Mouse (Mus musculus) MEL (cell line): ENCODE measurements around the gene Palm. TPM values are rescaled to one million over a fixed set of nuclear protein-coding genes. Genes with fewer than 3 reads are reported as not detected.
A peak's percentile ranks its signal among the peaks of the same experiment; 100 is the strongest.

ENCODE experiments used
- DNase-seq: peaks from one replicate; pipeline ENCODE4 v3.0.0; 2011; ENCODE audit warnings: low read depth, low spot score
- H3K27ac ChIP-seq: 2 replicates; pipeline ENCODE4 v1.5.1; 2012; ENCODE audit warnings: low read depth, mild to moderate bottlenecking, control low read depth, low read length, moderate library complexity; ENCODE audit not compliant: control insufficient read depth
- H3K27me3 ChIP-seq, 2 experiments: fragments of 150-350 bp in 1 of 2; sonication (generic) in 1 of 2; 2 replicates each; pipeline ENCODE4 v1.6.1; 2012; ENCODE audit warnings: low read length in 2 of 2, mild to moderate bottlenecking in 2 of 2, improper control_type of control experiment in 1 of 2, moderate library complexity in 1 of 2; ENCODE audit not compliant: insufficient read depth in 2 of 2, control insufficient read depth in 1 of 2
- H3K36me3 ChIP-seq, 2 experiments: 2 replicates each; pipeline ENCODE4 v1.6.1; 2012 to 2014; ENCODE audit warnings: low read length in 2 of 2, improper control_type of control experiment in 1 of 2, inconsistent platforms in 1 of 2, mild to moderate bottlenecking in 1 of 2; ENCODE audit not compliant: insufficient read depth in 2 of 2, control insufficient read depth in 1 of 2
- H3K4me1 ChIP-seq, 2 experiments: fragments of 150-350 bp in 1 of 2; sonication (generic) in 1 of 2; 2 replicates each; pipeline ENCODE4 v1.6.1; 2012; ENCODE audit warnings: low read length in 2 of 2, improper control_type of control experiment in 1 of 2, mild to moderate bottlenecking in 1 of 2; ENCODE audit not compliant: insufficient read depth in 2 of 2, control insufficient read depth in 1 of 2
- H3K4me3 ChIP-seq, 2 experiments: fragments of 150-350 bp in 1 of 2; sonication (generic) in 1 of 2; 2 replicates each; pipeline ENCODE4 v1.5.1; 2012; ENCODE audit warnings: low read depth in 2 of 2, low read length in 2 of 2, mild to moderate bottlenecking in 2 of 2, moderate library complexity in 2 of 2, control low read depth in 1 of 2, improper control_type of control experiment in 1 of 2; ENCODE audit not compliant: control insufficient read depth in 1 of 2, insufficient read depth in 1 of 2
- H3K79me2 ChIP-seq: 2 replicates; pipeline ENCODE4 v1.6.1; 2012; ENCODE audit warnings: mild to moderate bottlenecking, low read length, moderate library complexity; ENCODE audit not compliant: control insufficient read depth, poor library complexity, insufficient read depth
- H3K9ac ChIP-seq: 2 replicates; pipeline ENCODE4 v1.6.1; 2012; ENCODE audit warnings: low read depth, mild to moderate bottlenecking, control low read depth, low read length, moderate library complexity; ENCODE audit not compliant: control insufficient read depth, poor library complexity, severe bottlenecking
- H3K9me3 ChIP-seq: fragments of 150-350 bp; sonication (generic); replicated peaks from 2 replicates; pipeline ENCODE4 v1.6.1; 2012; ENCODE audit warnings: mild to moderate bottlenecking, low read length, improper control_type of control experiment, moderate library complexity; ENCODE audit not compliant: insufficient read depth
- CHD1 ChIP-seq: IDR thresholded peaks from 2 replicates; pipeline ENCODE4 v1.6.1; 2012; ENCODE audit warnings: low read depth, mild to moderate bottlenecking, inconsistent platforms, low read length, improper control_type of control experiment
- CHD2 ChIP-seq: IDR thresholded peaks from 2 replicates; pipeline ENCODE4 v1.6.1; 2011; ENCODE audit warnings: low read length, improper control_type of control experiment
- CTCF ChIP-seq, 3 experiments: IDR thresholded peaks in 2 of 3; conservative IDR thresholded peaks in 1 of 3; 2 replicates each; pipeline ENCODE4 v1.5.1; 2011 to 2012; ENCODE audit warnings: low read length in 3 of 3, low read depth in 2 of 3, mild to moderate bottlenecking in 2 of 3, improper control_type of control experiment in 1 of 3, inconsistent platforms in 1 of 3, mixed read lengths in 1 of 3, moderate library complexity in 1 of 3; ENCODE audit not compliant: control insufficient read depth in 1 of 3, insufficient read depth in 1 of 3, poor library complexity in 1 of 3, severe bottlenecking in 1 of 3
- ELF1 ChIP-seq: IDR thresholded peaks from 2 replicates; pipeline ENCODE4 v1.6.1; 2014; ENCODE audit warnings: low read depth, mild to moderate bottlenecking, inconsistent platforms, low read length, improper control_type of control experiment, moderate library complexity
- ETS1 ChIP-seq: IDR thresholded peaks from 2 replicates; pipeline ENCODE4 v1.6.1; 2012; ENCODE audit warnings: low read depth, mild to moderate bottlenecking, inconsistent platforms, low read length, improper control_type of control experiment, moderate library complexity
- GABPA ChIP-seq: IDR thresholded peaks from 2 replicates; pipeline ENCODE4 v1.6.1; 2012; ENCODE audit warnings: low read depth, mild to moderate bottlenecking, inconsistent platforms, low read length, improper control_type of control experiment, moderate library complexity
- GATA1 ChIP-seq: IDR thresholded peaks from 2 replicates; pipeline ENCODE4 v1.6.1; 2011; ENCODE audit warnings: low read depth, low read length, improper control_type of control experiment
- HCFC1 ChIP-seq: IDR thresholded peaks from 2 replicates; pipeline ENCODE4 v1.6.1; 2012; ENCODE audit warnings: low read depth, mild to moderate bottlenecking, inconsistent platforms, low read length, improper control_type of control experiment, moderate library complexity
- JUND ChIP-seq: IDR thresholded peaks from 2 replicates; pipeline ENCODE4 v1.6.1; 2011; ENCODE audit warnings: low read depth, mild to moderate bottlenecking, improper control_type of control experiment, low read length
- MAFK ChIP-seq: IDR thresholded peaks from 2 replicates; pipeline ENCODE4 v1.6.1; 2011; ENCODE audit warnings: low read depth, mild to moderate bottlenecking, low read length, improper control_type of control experiment, borderline replicate concordance
- MAX ChIP-seq: IDR thresholded peaks from 2 replicates; pipeline ENCODE4 v1.6.1; 2011; ENCODE audit warnings: low read length, improper control_type of control experiment
- MEF2A ChIP-seq: IDR thresholded peaks from 2 replicates; pipeline ENCODE4 v1.6.1; 2014; ENCODE audit warnings: low read depth, mild to moderate bottlenecking, inconsistent platforms, low read length, improper control_type of control experiment; ENCODE audit not compliant: poor library complexity, insufficient replicate concordance, severe bottlenecking; ENCODE audit errors: extremely low read depth
- MYB ChIP-seq: IDR thresholded peaks from 2 replicates; pipeline ENCODE4 v1.6.1; 2011; ENCODE audit warnings: mild to moderate bottlenecking, low read depth, low read length, improper control_type of control experiment
- MYC ChIP-seq: IDR thresholded peaks from 2 replicates; pipeline ENCODE4 v1.6.1; 2011; ENCODE audit warnings: low read depth, mild to moderate bottlenecking, low read length, improper control_type of control experiment, moderate library complexity
- NELFE ChIP-seq: IDR thresholded peaks from 2 replicates; pipeline ENCODE4 v1.6.1; 2011; ENCODE audit warnings: low read depth, low read length, improper control_type of control experiment
- POLR2A ChIP-seq, 2 experiments: IDR thresholded peaks; 2 replicates each; pipeline ENCODE4 v1.6.1; 2011 to 2012; ENCODE audit warnings: low read length in 2 of 2, mild to moderate bottlenecking in 2 of 2, control low read depth in 1 of 2, improper control_type of control experiment in 1 of 2, low read depth in 1 of 2, moderate library complexity in 1 of 2; ENCODE audit not compliant: control insufficient read depth in 1 of 2, insufficient read depth in 1 of 2, poor library complexity in 1 of 2
- POLR2AphosphoS2 ChIP-seq: IDR thresholded peaks from 2 replicates; pipeline ENCODE4 v1.6.1; 2011; ENCODE audit warnings: low read length, improper control_type of control experiment
- POLR2AphosphoS5 ChIP-seq: IDR thresholded peaks from 2 replicates; pipeline ENCODE4 v1.6.1; 2012; ENCODE audit warnings: low read depth, borderline replicate concordance, mild to moderate bottlenecking, inconsistent platforms, low read length, moderate library complexity, mixed read lengths
- RAD21 ChIP-seq: IDR thresholded peaks from 2 replicates; pipeline ENCODE4 v1.6.1; 2011; ENCODE audit warnings: mild to moderate bottlenecking, low read depth, low read length, improper control_type of control experiment
- RCOR1 ChIP-seq: IDR thresholded peaks from 2 replicates; pipeline ENCODE4 v1.6.1; 2012; ENCODE audit warnings: low read depth, mild to moderate bottlenecking, inconsistent platforms, low read length, improper control_type of control experiment
- SIN3A ChIP-seq: IDR thresholded peaks from 2 replicates; pipeline ENCODE4 v1.6.1; 2012; ENCODE audit warnings: low read length, improper control_type of control experiment, inconsistent platforms
- TCF12 ChIP-seq: IDR thresholded peaks from 2 replicates; pipeline ENCODE4 v1.6.1; 2014; ENCODE audit warnings: low read depth, mild to moderate bottlenecking, inconsistent platforms, low read length, improper control_type of control experiment, moderate library complexity
- UBTF ChIP-seq: IDR thresholded peaks from 2 replicates; pipeline ENCODE4 v1.6.1; 2012; ENCODE audit warnings: low read depth, mild to moderate bottlenecking, inconsistent platforms, low read length, improper control_type of control experiment, moderate library complexity, borderline replicate concordance; ENCODE audit not compliant: insufficient read depth
- USF1 ChIP-seq: IDR thresholded peaks from 2 replicates; pipeline ENCODE4 v1.6.1; 2014; ENCODE audit warnings: low read depth, mild to moderate bottlenecking, inconsistent platforms, low read length, improper control_type of control experiment, moderate library complexity
- USF2 ChIP-seq, 2 experiments: IDR thresholded peaks; 2 replicates each; pipeline ENCODE4 v1.6.1; 2011 to 2012; ENCODE audit warnings: improper control_type of control experiment in 2 of 2, low read length in 2 of 2, borderline replicate concordance in 1 of 2, inconsistent platforms in 1 of 2, low read depth in 1 of 2, mild to moderate bottlenecking in 1 of 2; ENCODE audit not compliant: insufficient read depth in 1 of 2
- ZMIZ1 ChIP-seq: IDR thresholded peaks from 2 replicates; pipeline ENCODE4 v1.6.1; 2012; ENCODE audit warnings: low read depth, mild to moderate bottlenecking, inconsistent platforms, low read length, improper control_type of control experiment, moderate library complexity
- ZNF384 ChIP-seq: IDR thresholded peaks from 2 replicates; pipeline ENCODE4 v1.6.1; 2012; ENCODE audit warnings: low read depth, mild to moderate bottlenecking, inconsistent platforms, low read length, improper control_type of control experiment
- polyA plus RNA-seq, 2 experiments: library from polyadenylated mRNA; stranded (reverse) in 1 of 2; unstranded in 1 of 2; fragments of >175 nt in 1 of 2; fragments of >200 nt in 1 of 2; gene quantifications; 2 replicates each; pipeline versions ENCODE4 v1.2.1 to v1.2.4; 2012; ENCODE audit warnings: low replicate concordance in 2 of 2, low read depth in 1 of 2; ENCODE audit not compliant: insufficient read length in 2 of 2, insufficient read depth in 1 of 2, missing spikeins in 1 of 2
- total RNA-seq: library from RNA; depleted of rRNA; stranded (reverse); fragments of 300-350 nt; gene quantifications from 2 replicates; pipeline ENCODE4 v1.2.3, GENCODE M21; 2012

The Palm gene
- total and polyA plus RNA-seq, 3 experiments: 4.8 to 15.5 TPM; not detected in 1

DNA sequence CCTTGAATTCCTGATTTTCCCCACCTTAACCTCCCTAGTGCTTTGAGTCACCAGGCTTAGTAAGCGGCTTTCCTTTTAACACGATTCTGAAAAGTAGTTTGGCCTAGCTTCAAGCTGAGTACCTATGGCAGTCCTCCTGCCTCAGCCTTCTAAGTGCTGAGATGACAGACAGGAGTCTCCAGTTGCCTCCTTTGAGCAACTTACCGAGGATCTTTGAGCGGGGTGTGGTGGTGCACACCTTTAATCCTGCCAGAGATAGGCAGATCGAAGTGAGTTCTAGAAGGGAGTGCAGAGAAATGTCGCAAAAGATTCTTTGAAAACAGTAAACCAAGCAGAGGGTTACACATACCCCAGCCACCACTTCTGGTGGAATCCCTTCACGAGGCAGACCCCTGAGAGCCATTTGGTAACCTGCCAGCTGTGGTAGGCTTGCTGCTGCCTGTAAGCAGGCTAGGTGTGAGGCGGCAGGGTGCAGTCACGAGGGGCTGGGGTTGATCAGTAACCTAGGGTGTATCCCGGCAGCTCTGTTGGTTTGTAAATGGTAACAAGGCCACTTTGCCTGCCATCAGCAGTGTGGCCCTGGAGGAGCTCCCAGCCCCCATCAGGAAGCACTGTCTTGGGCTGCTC, 62.3 kb downstream of the Palm start:
- H3K4me1 ChIP-seq: peaks cover 2 to 33% of the 10 kb centered on the region in 2 experiments; a peak in 3 of 4 replicates
- peak overlapping the region; percentile 99 for H3K27ac ChIP-seq
- no peak for TF ChIP-seq JUND
- TF ChIP-seq SIN3A: 0 out of 2 replicates have a peak, but pooled peaks have one; percentile 10
- TF ChIP-seq HCFC1: no peak
- TF ChIP-seq RAD21: no peak
- TF ChIP-seq ZMIZ1: no peak
- TF ChIP-seq POLR2AphosphoS2: peak; percentile 23; the same call in 1 of the 2 replicates
- no peak for TF ChIP-seq MAFK
- no peak for TF ChIP-seq TCF12
- no peak for TF ChIP-seq MYB
- no peak for TF ChIP-seq CHD2
- TF ChIP-seq CTCF (IDR thresholded peaks at IDR 0.05 in 2 of 3, conservative IDR thresholded peaks at IDR 0.05 in 1 of 3; ENCODE audit: control insufficient read depth in 1 of 3, insufficient read depth in 1 of 3, low read depth in 2 of 3, low read length in 3 of 3, poor library complexity in 1 of 3, severe bottlenecking in 1 of 3): no peak
- TF ChIP-seq ZNF384: no peak
- no peak for TF ChIP-seq MAX
- no peak for TF ChIP-seq ELF1
- no peak for TF ChIP-seq POLR2A (IDR thresholded peaks at IDR 0.05; ENCODE audit: control insufficient read depth in 1 of 2, insufficient read depth in 1 of 2, low read depth in 1 of 2, low read length in 2 of 2, poor library complexity in 1 of 2)
- TF ChIP-seq GATA1: no peak
- no peak for TF ChIP-seq UBTF
- TF ChIP-seq USF2 (IDR thresholded peaks at IDR 0.05; ENCODE audit: borderline replicate concordance in 1 of 2, insufficient read depth in 1 of 2, low read depth in 1 of 2, low read length in 2 of 2): no peak
- no peak for TF ChIP-seq MYC
- TF ChIP-seq USF1: 0 out of 2 replicates have a peak, but pooled peaks have one; percentile 18
- no peak for TF ChIP-seq GABPA
- TF ChIP-seq NELFE: 0 out of 2 replicates have a peak, but pooled peaks have one; percentile 21
- TF ChIP-seq CHD1: no peak
- no peak for TF ChIP-seq ETS1
- no peak for TF ChIP-seq RCOR1
- no peak for TF ChIP-seq POLR2AphosphoS5
- no peak for TF ChIP-seq MEF2A
- peaks cover 8 to 28% of the 10 kb centered on the region in 2 experiments for H3K36me3 ChIP-seq
- peak overlapping the region; percentile 77 to 99 for H3K4me3 ChIP-seq
- no peaks in the 10 kb centered on the region for H3K27me3 ChIP-seq
- H3K79me2 ChIP-seq: peaks cover 73% of the 10 kb centered on the region
- H3K9ac ChIP-seq: peak overlapping the region; percentile 100
- no peaks in the 10 kb centered on the region for H3K9me3 ChIP-seq
- peak; percentile 65 for DNase-seq
